ENCODE assay signal across 23 mouse cellular contexts in the genomic region with DNA sequence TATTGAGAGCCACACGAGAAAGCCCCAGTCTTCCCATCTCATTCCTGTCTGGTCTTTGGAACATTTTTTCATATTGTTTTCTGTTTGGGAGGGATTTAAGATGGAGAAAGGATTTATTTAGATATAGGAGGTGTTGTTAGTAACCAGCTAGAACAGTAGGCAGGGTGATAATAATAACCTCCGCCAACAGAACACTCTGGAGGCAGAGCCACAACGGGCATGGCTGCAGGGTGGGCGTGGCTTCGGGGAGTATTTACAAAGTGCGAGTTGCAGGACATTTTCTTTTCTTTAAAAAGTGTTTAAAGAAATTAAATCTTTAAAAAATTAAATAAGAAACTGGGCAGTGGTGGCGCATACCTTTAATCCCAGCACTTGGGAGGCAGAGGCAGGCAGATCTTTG. TPM values are rescaled to one million over a fixed set of nuclear protein-coding genes. Genes with fewer than 3 reads are reported as not detected.
DNase-seq lines count a peak whose midpoint lies in the region; ATAC-seq and TF ChIP-seq lines count a peak whose summit lies in the region.
"Had no signal": no experiment of that assay in that cellular context is flagged by ENCODE, and none has a peak within 500 bp of the region (broad histone marks: within the 10 kb centered on the region; RNA-seq: fewer than 3 reads in every experiment).

No protein-coding gene starts in this region.

- WGBS in kidney, postnatal 0 days = 87% methylated on average over 7 of the region's 7 CpGs
- 79% methylated on average over 7 of the region's 7 CpGs for WGBS in limb, embryonic 13.5 days
- WGBS in heart, embryonic 12.5 days = 84% methylated on average over 7 of the region's 7 CpGs

- H3K36me3 ChIP-seq in kidney, postnatal 0 days (ENCODE audit: insufficient read depth, low read length) = no peaks in the 10 kb centered on the region
- no peaks in the 10 kb centered on the region for H3K36me3 ChIP-seq in limb, embryonic 13.5 days
- H3K36me3 ChIP-seq in heart, embryonic 12.5 days = no peaks in the 10 kb centered on the region
- H3K36me3 ChIP-seq: embryonic facial prominence, embryonic 15.5 days; forebrain, embryonic 10.5 days; heart, embryonic 10.5 days; heart, embryonic 15.5 days had no signal

- no peak overlapping the region for H3K4me2 ChIP-seq in kidney, postnatal 0 days (ENCODE audit: low read length)
- no peak overlapping the region for H3K4me2 ChIP-seq in limb, embryonic 13.5 days (replicated peaks)
- H3K4me2 ChIP-seq in heart, embryonic 12.5 days = no peak overlapping the region
- H3K4me2 ChIP-seq: embryonic facial prominence, embryonic 15.5 days; heart, embryonic 15.5 days; hindbrain, embryonic 14.5 days had no signal

- H3K4me1 ChIP-seq in kidney, postnatal 0 days (replicated peaks; ENCODE audit: insufficient read depth, low read length) = peaks cover 4% of the 10 kb centered on the region
- H3K4me1 ChIP-seq in limb, embryonic 13.5 days = peaks cover 37% of the 10 kb centered on the region
- H3K4me1 ChIP-seq in heart, embryonic 12.5 days (replicated peaks) = peaks cover 58% of the 10 kb centered on the region

- TF ChIP-seq CTCF in kidney, postnatal 0 days (IDR thresholded peaks at IDR 0.05; ENCODE audit: low read depth) = no peak

- no peak overlapping the region for H3K9ac ChIP-seq in kidney, postnatal 0 days (ENCODE audit: low read depth, low read length)
- H3K9ac ChIP-seq in limb, embryonic 13.5 days = no peak overlapping the region
- H3K9ac ChIP-seq in heart, embryonic 12.5 days = no peak overlapping the region
- H3K9ac ChIP-seq: embryonic facial prominence, embryonic 15.5 days; heart, embryonic 15.5 days; hindbrain, embryonic 14.5 days had no signal

- no peaks in the 10 kb centered on the region for H3K27me3 ChIP-seq in kidney, postnatal 0 days (ENCODE audit: insufficient read depth, low read length)
- no peaks in the 10 kb centered on the region for H3K27me3 ChIP-seq in limb, embryonic 13.5 days
- H3K27me3 ChIP-seq in heart, embryonic 12.5 days (replicated peaks) = no peaks in the 10 kb centered on the region
- H3K27me3 ChIP-seq: embryonic facial prominence, embryonic 15.5 days; heart, embryonic 15.5 days had no signal

- H3K4me3 ChIP-seq in kidney, postnatal 0 days (replicated peaks; ENCODE audit: low read depth, low read length) = no peak overlapping the region
- H3K4me3 ChIP-seq in limb, embryonic 13.5 days = no peak overlapping the region
- H3K4me3 ChIP-seq in heart, embryonic 12.5 days = no peak overlapping the region
- H3K4me3 ChIP-seq: embryonic facial prominence, embryonic 15.5 days; erythroblast, embryonic 14.5 days; forebrain, embryonic 10.5 days; heart, embryonic 10.5 days; heart, embryonic 15.5 days had no signal

- DNase-seq in kidney, postnatal 0 days (ENCODE audit: low spot score) = no peak
- no peak for DNase-seq in kidney, postnatal 10 days
- peak; percentile 75 for DNase-seq in right cerebral cortex, adult 18-20 months
- DNase-seq in right cerebral cortex, postnatal 10 days (ENCODE audit: low spot score in 2 of 2) = no peak
- no peak for DNase-seq in spleen, adult 18-20 months
- DNase-seq: adrenal gland, adult 8-10 months; adrenal gland, postnatal 36 days; cerebellum, adult 11 months; cerebellum, adult 8-10 months; cerebellum, postnatal 14 days; embryo, embryonic 11 days; gastrocnemius, postnatal 10 days; heart, adult 18-20 months; heart, postnatal 14 days had no signal

- no peak for ATAC-seq in kidney, postnatal 0 days (replicated peaks; ENCODE audit: low FRiP score, low read depth)
- no peak for ATAC-seq in limb, embryonic 13.5 days (ENCODE audit: low FRiP score, low read depth)
- ATAC-seq in heart, embryonic 12.5 days (ENCODE audit: insufficient number of reproducible peaks, low FRiP score) = no peak
- ATAC-seq: forebrain, embryonic 14.5 days had no signal

- H3K27ac ChIP-seq in kidney, postnatal 0 days = peak overlapping the region; percentile 62
- peak overlapping the region; percentile 94; the same call in 1 of the 2 replicates for H3K27ac ChIP-seq in limb, embryonic 13.5 days
- H3K27ac ChIP-seq in heart, embryonic 12.5 days (ENCODE audit: poor library complexity, severe bottlenecking) = no peak overlapping the region
- H3K27ac ChIP-seq: heart, embryonic 15.5 days; hindbrain, embryonic 14.5 days had no signal

- no peaks in the 10 kb centered on the region for H3K9me3 ChIP-seq in kidney, postnatal 0 days (replicated peaks; ENCODE audit: low read length)
- no peaks in the 10 kb centered on the region for H3K9me3 ChIP-seq in limb, embryonic 13.5 days
- H3K9me3 ChIP-seq in heart, embryonic 12.5 days (replicated peaks) = no peaks in the 10 kb centered on the region
- H3K9me3 ChIP-seq: embryonic facial prominence, embryonic 15.5 days; forebrain, embryonic 10.5 days; heart, embryonic 10.5 days; heart, embryonic 15.5 days had no signal

RNA-seq across cellular contexts. Expression of a gene that starts 9.1 kb away (rescaled TPM):
- 87.6 and 93.7 TPM in 2 replicates for polyA plus RNA-seq in kidney, postnatal 0 days (2015; fragmentation: Nextera tagmentation; extraction: Ambion mirVana)
- polyA plus RNA-seq in limb, embryonic 13.5 days (2015; fragmentation: Nextera tagmentation; extraction: Ambion mirVana) = 61.2 and 65.4 TPM in 2 replicates
- 53.4 and 56.6 TPM in 2 replicates for polyA plus RNA-seq in heart, embryonic 12.5 days (2016; fragmentation: Nextera tagmentation; extraction: Ambion mirVana)
